Mouse (Mus musculus) thymus, adult 2 months (tissue): ENCODE measurements around the gene Acvrl1.

Source experiments
- CTCF ChIP-seq: fragments of 200-500 bp; IDR thresholded peaks from 2 replicates; pipeline ENCODE4 v1.5.1; 2012; ENCODE audit warnings: mild to moderate bottlenecking, control low read depth, low read length, moderate library complexity, borderline replicate concordance; ENCODE audit not compliant: control insufficient read depth, poor library complexity, insufficient read depth; ENCODE audit errors: extremely low read depth
- POLR2A ChIP-seq: fragments of 200-500 bp; IDR thresholded peaks from 2 replicates; pipeline ENCODE4 v1.6.1; 2012; ENCODE audit warnings: mild to moderate bottlenecking, low read length, control low read depth, moderate library complexity; ENCODE audit not compliant: control insufficient read depth, poor library complexity, insufficient read depth; ENCODE audit errors: extremely low read depth

DNA sequence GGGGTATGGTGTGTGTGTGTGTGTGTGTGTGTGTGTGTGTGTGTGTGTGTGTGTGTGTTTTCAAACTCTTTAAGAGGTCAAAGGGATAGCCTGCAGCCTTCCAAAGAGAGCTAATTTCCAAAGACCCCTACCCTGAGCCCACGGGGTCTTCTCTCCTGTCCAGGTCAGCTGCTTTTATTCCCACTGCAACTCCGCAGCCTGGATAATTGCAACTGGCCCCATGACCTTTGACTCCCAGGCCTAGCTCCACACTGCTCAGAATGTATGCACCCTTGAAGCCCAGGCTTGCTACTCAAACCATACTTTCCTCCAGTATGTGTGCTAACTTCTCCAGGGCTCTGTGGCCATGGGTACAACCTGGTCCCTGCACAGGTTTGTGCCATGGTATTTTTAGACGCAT is 32.9 kb upstream of the Acvrl1 start:
- TF ChIP-seq CTCF (no peak), POLR2A (no peak)
